Mouse (Mus musculus) forebrain, embryonic 14.5 days (tissue): ENCODE measurements around the gene Bmpr2. TPM values are rescaled to one million over a fixed set of nuclear protein-coding genes. Genes with fewer than 3 reads are reported as not detected.

Source experiments
- ATAC-seq: fragments of 200-750 bp; cut with Nextera tagmentation; 2 replicates; pipeline ENCODE4 v1.8.0; 2017; ENCODE audit warnings: mild to moderate bottlenecking, moderate library complexity
- DNase-seq: peaks from one replicate; pipeline ENCODE4 v3.0.0-alpha.2; 2015; ENCODE audit warnings: low spot score
- H3K27ac ChIP-seq: fragments of 300-500 bp; sonication (generic); 2 replicates; pipeline ENCODE4 v1.5.1; 2014; ENCODE audit warnings: low read depth, mild to moderate bottlenecking, control low read depth, low read length, moderate library complexity
- H3K27me3 ChIP-seq: fragments of 300-500 bp; sonication (generic); replicated peaks from 2 replicates; pipeline ENCODE4 v1.6.1; 2014; ENCODE audit warnings: low read length, control low read depth, mixed read lengths; ENCODE audit not compliant: control insufficient read depth, insufficient read depth
- H3K36me3 ChIP-seq: fragments of 300-500 bp; sonication (generic); 2 replicates; pipeline ENCODE4 v1.6.1; 2014; ENCODE audit warnings: low read length, control low read depth; ENCODE audit not compliant: control insufficient read depth, insufficient read depth
- H3K4me1 ChIP-seq: fragments of 300-500 bp; sonication (generic); 2 replicates; pipeline ENCODE4 v1.6.1; 2014; ENCODE audit warnings: antibody characterized with exemption, low read length, control low read depth; ENCODE audit not compliant: control insufficient read depth, insufficient read depth
- H3K4me2 ChIP-seq: fragments of 300-500 bp; sonication (generic); 2 replicates; pipeline ENCODE4 v1.6.1; 2014; ENCODE audit warnings: mild to moderate bottlenecking, control low read depth, low read length
- H3K4me3 ChIP-seq: fragments of 300-500 bp; sonication (generic); 2 replicates; pipeline ENCODE4 v1.5.1; 2014; ENCODE audit warnings: low read depth, low read length, control low read depth
- H3K9ac ChIP-seq: fragments of 300-500 bp; sonication (generic); 2 replicates; pipeline ENCODE4 v1.6.1; 2014; ENCODE audit warnings: mild to moderate bottlenecking, low read length, control low read depth, moderate library complexity
- H3K9me3 ChIP-seq: fragments of 300-500 bp; sonication (generic); replicated peaks from 2 replicates; pipeline ENCODE4 v1.6.1; 2016; ENCODE audit warnings: low read length, control low read depth, mixed read lengths; ENCODE audit not compliant: control insufficient read depth
- WGBS: fragments of 180-500 bp; shearing (Covaris S2); extraction: QIAGEN DNeasy Blood & Tissue Kit; methylation state at CpG from one replicate; pipeline ENCODE4 v1.1.7; 2014; 5-methylcytosine and 5-hydroxymethylcytosine counted together
- polyA plus RNA-seq: library from polyadenylated mRNA; unstranded; fragments of >200 nt; fragmentation: Nextera tagmentation; extraction: Ambion mirVana; gene quantifications from 2 replicates; pipeline ENCODE4 v1.2.1, GENCODE M21; 2014

The Bmpr2 gene
- polyA plus RNA-seq, 1 experiment from 2014 or later: 14.0 TPM

- Histone ChIP-seq H3K27ac (no peak overlapping the region), H3K4me3 (no peak overlapping the region), H3K9ac (no peak overlapping the region), H3K36me3 (no peaks in the 10 kb centered on the region), H3K9me3 (no peaks in the 10 kb centered on the region), H3K27me3 (no peaks in the 10 kb centered on the region), H3K4me2 (no peak overlapping the region), H3K4me1 (no peaks in the 10 kb centered on the region)
- DNase-seq (no peak), ATAC-seq (no peak)
- 53% methylated on average over 5 of the region's 5 CpGs for WGBS
These were observed 134.1 kb downstream of the Bmpr2 start for GRCm38 (mm10) chr1:59897147-59897798.

- no peak overlapping the region for H3K4me3 ChIP-seq
- H3K36me3 ChIP-seq: no peaks in the 10 kb centered on the region
- WGBS: 89% methylated on average over 2 of the region's 2 CpGs
- H3K9me3 ChIP-seq: no peaks in the 10 kb centered on the region
- no peaks in the 10 kb centered on the region for H3K4me1 ChIP-seq
- no peak overlapping the region for H3K9ac ChIP-seq
- DNase-seq (no peak), ATAC-seq (no peak)
- H3K4me2 ChIP-seq: no peak overlapping the region
- H3K27ac ChIP-seq: no peak overlapping the region
- no peaks in the 10 kb centered on the region for H3K27me3 ChIP-seq
These were observed 136.5 kb downstream of the Bmpr2 start for GRCm38 (mm10) chr1:59899679-59900078.

- WGBS: 93% methylated on average over 5 of the region's 5 CpGs
- Histone ChIP-seq H3K27ac (no peak overlapping the region), H3K4me2 (no peak overlapping the region), H3K9ac (no peak overlapping the region), H3K27me3 (no peaks in the 10 kb centered on the region), H3K9me3 (no peaks in the 10 kb centered on the region), H3K36me3 (no peaks in the 10 kb centered on the region), H3K4me1 (no peaks in the 10 kb centered on the region), H3K4me3 (no peak overlapping the region)
- DNase-seq (no peak), ATAC-seq (no peak)
These were observed 138.1 kb downstream of the Bmpr2 start for GRCm38 (mm10) chr1:59901082-59901876.

- no peaks in the 10 kb centered on the region for H3K9me3 ChIP-seq
- no peaks in the 10 kb centered on the region for H3K4me1 ChIP-seq
- H3K27ac ChIP-seq: no peak overlapping the region
- 46% methylated on average over 3 of the region's 3 CpGs for WGBS
- DNase-seq (no peak), ATAC-seq (no peak)
- H3K9ac ChIP-seq: no peak overlapping the region
- no peak overlapping the region for H3K4me2 ChIP-seq
- H3K27me3 ChIP-seq: no peaks in the 10 kb centered on the region
- H3K4me3 ChIP-seq: no peak overlapping the region
- H3K36me3 ChIP-seq: no peaks in the 10 kb centered on the region
These were observed 139.4 kb downstream of the Bmpr2 start for GRCm38 (mm10) chr1:59902634-59903033.

GRCm38 (mm10) chr1:59904630-59905295 lies 141.6 kb downstream of the Bmpr2 start:
- WGBS: 93% methylated on average over 6 of the region's 6 CpGs
- Histone ChIP-seq H3K4me1 (no peaks in the 10 kb centered on the region), H3K9ac (no peak overlapping the region), H3K9me3 (no peaks in the 10 kb centered on the region), H3K36me3 (no peaks in the 10 kb centered on the region), H3K27ac (no peak overlapping the region), H3K4me3 (no peak overlapping the region), H3K27me3 (no peaks in the 10 kb centered on the region), H3K4me2 (no peak overlapping the region)
- no peak for DNase-seq
- no peak for ATAC-seq

GRCm38 (mm10) chr1:59905916-59906315 lies 142.7 kb downstream of the Bmpr2 start:
- Histone ChIP-seq H3K27ac (no peak overlapping the region), H3K9ac (no peak overlapping the region)
- WGBS: 70% methylated on average over 2 of the region's 2 CpGs

GRCm38 (mm10) chr1:59906819-59907521 lies 143.8 kb downstream of the Bmpr2 start:
- ATAC-seq (no peak), DNase-seq (no peak)
- no peaks in the 10 kb centered on the region for H3K9me3 ChIP-seq
- no peaks in the 10 kb centered on the region for H3K4me1 ChIP-seq
- no peaks in the 10 kb centered on the region for H3K27me3 ChIP-seq
- H3K9ac ChIP-seq: no peak overlapping the region
- H3K4me2 ChIP-seq: no peak overlapping the region
- H3K4me3 ChIP-seq: no peak overlapping the region
- H3K27ac ChIP-seq: no peak overlapping the region
- no peaks in the 10 kb centered on the region for H3K36me3 ChIP-seq
- 87% methylated on average over 13 of the region's 13 CpGs for WGBS

More at GRCm38 (mm10) chr1:59905916-59906315, 142.7 kb downstream of the Bmpr2 start:
- H3K4me2 ChIP-seq: no peak overlapping the region
- no peak for DNase-seq
- no peak for ATAC-seq
- no peaks in the 10 kb centered on the region for H3K4me1 ChIP-seq
- no peaks in the 10 kb centered on the region for H3K36me3 ChIP-seq
- no peaks in the 10 kb centered on the region for H3K27me3 ChIP-seq
- H3K4me3 ChIP-seq: no peak overlapping the region
- no peaks in the 10 kb centered on the region for H3K9me3 ChIP-seq

- no peak overlapping the region for H3K9ac ChIP-seq
- H3K9me3 ChIP-seq: no peaks in the 10 kb centered on the region
- H3K27ac ChIP-seq: no peak overlapping the region
- WGBS: 27% methylated on average over 2 of the region's 2 CpGs
- no peak overlapping the region for H3K4me2 ChIP-seq
- no peak overlapping the region for H3K4me3 ChIP-seq
- no peaks in the 10 kb centered on the region for H3K36me3 ChIP-seq
- no peaks in the 10 kb centered on the region for H3K4me1 ChIP-seq
- ATAC-seq (no peak), DNase-seq (no peak)
- no peaks in the 10 kb centered on the region for H3K27me3 ChIP-seq
These were observed 144.5 kb downstream of the Bmpr2 start for GRCm38 (mm10) chr1:59907700-59908099.
